Mouse (Mus musculus): ENCODE measurements around the gene Tmem192.

DNA sequence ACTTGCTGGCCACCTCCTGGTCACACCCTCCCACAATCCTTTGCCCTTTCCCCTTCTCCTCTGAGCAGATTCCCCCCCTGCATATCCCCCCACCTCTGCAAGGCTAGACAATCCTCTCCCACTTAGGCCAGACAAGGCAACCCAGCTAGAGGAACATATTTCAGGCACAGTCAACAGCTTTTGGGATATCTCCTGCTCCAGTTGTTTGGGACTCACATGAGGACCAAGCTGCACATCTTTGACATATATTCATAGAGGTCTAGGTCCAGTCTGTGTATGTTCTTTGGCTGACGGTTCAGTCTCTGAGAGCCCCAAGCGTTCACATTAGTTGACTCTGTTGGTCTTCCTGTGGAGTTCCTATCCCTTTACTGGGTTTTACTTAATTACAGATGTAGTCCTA, 37.0 kb upstream of the Tmem192 start:
- no peak for TF ChIP-seq ZC3H11A (IDR thresholded peaks at IDR 0.05; ENCODE audit: borderline replicate concordance, low read depth, low read length)
- no peak for TF ChIP-seq HCFC1 (IDR thresholded peaks at IDR 0.05; ENCODE audit: borderline replicate concordance, insufficient read depth, low read length)
- no peak for TF ChIP-seq MAFK (IDR thresholded peaks at IDR 0.05; ENCODE audit: insufficient read depth, low read depth, low read length)
- TF ChIP-seq CHD2 (IDR thresholded peaks at IDR 0.05; ENCODE audit: low read depth, low read length) = no peak
- TF ChIP-seq ZNF384 (IDR thresholded peaks at IDR 0.05; ENCODE audit: low read depth, low read length) = no peak

All from ES-E14 (cell line).